Mouse (Mus musculus): ENCODE results near the gene Erc2.

Erc2 gene

GRCm38 (mm10) chr14:28439171-28439570 is 816.9 kb downstream of the Erc2 start:
- no peak for DNase-seq (ENCODE audit: low read depth, low spot score)

GRCm38 (mm10) chr14:28441240-28441967 is 819.2 kb downstream of the Erc2 start:
- DNase-seq (ENCODE audit: low read depth, low spot score), result no peak

- DNase-seq (ENCODE audit: low read depth, low spot score), result no peak
These were observed 821.2 kb downstream of the Erc2 start for GRCm38 (mm10) chr14:28443254-28443944.

GRCm38 (mm10) chr14:28445737-28446136 is 823.5 kb downstream of the Erc2 start:
- no peak for DNase-seq (ENCODE audit: low read depth, low spot score)

- DNase-seq (ENCODE audit: low read depth, low spot score), result no peak
These were observed 829.5 kb downstream of the Erc2 start for GRCm38 (mm10) chr14:28451771-28452170.

- no peak for DNase-seq (ENCODE audit: low read depth, low spot score)
These were observed 834.3 kb downstream of the Erc2 start for GRCm38 (mm10) chr14:28456372-28457076.

- DNase-seq (ENCODE audit: low read depth, low spot score), result no peak
These were observed 835.2 kb downstream of the Erc2 start for GRCm38 (mm10) chr14:28457428-28457827.

- no peak for DNase-seq (ENCODE audit: low read depth, low spot score)
These were observed 845.7 kb downstream of the Erc2 start for GRCm38 (mm10) chr14:28467956-28468355.

- no peak for DNase-seq (ENCODE audit: low read depth, low spot score)
These were observed 847.5 kb downstream of the Erc2 start for GRCm38 (mm10) chr14:28469696-28470095.

GRCm38 (mm10) chr14:28470212-28470611 is 848.0 kb downstream of the Erc2 start:
- DNase-seq (ENCODE audit: low read depth, low spot score), result no peak

- DNase-seq (ENCODE audit: low read depth, low spot score), result no peak
These were observed 852.8 kb downstream of the Erc2 start for GRCm38 (mm10) chr14:28475012-28475411.

- DNase-seq (ENCODE audit: low read depth, low spot score), result no peak
These were observed 853.2 kb downstream of the Erc2 start for GRCm38 (mm10) chr14:28475421-28475820.

GRCm38 (mm10) chr14:28476746-28477145 is 854.5 kb downstream of the Erc2 start:
- DNase-seq (ENCODE audit: low read depth, low spot score), result no peak

- no peak for DNase-seq (ENCODE audit: low read depth, low spot score)
These were observed 858.6 kb downstream of the Erc2 start for GRCm38 (mm10) chr14:28480866-28481265.

GRCm38 (mm10) chr14:28493806-28494205 is 871.6 kb downstream of the Erc2 start:
- DNase-seq (ENCODE audit: low read depth, low spot score), result no peak

- DNase-seq (ENCODE audit: low read depth, low spot score), result no peak
These were observed 872.0 kb downstream of the Erc2 start for GRCm38 (mm10) chr14:28494273-28494672.

GRCm38 (mm10) chr14:28501216-28501878 is 879.1 kb downstream of the Erc2 start:
- no peak for DNase-seq (ENCODE audit: low read depth, low spot score)

- DNase-seq (ENCODE audit: low read depth, low spot score), result no peak
These were observed 881.0 kb downstream of the Erc2 start for GRCm38 (mm10) chr14:28503276-28503675.

GRCm38 (mm10) chr14:28504101-28505050 is 882.1 kb downstream of the Erc2 start, which contains the start of gene Wnt5a:
TSS of gene Wnt5a (plus strand) at chr14:28504750.
- no peak for DNase-seq (ENCODE audit: low read depth, low spot score)

- no peak for DNase-seq (ENCODE audit: low read depth, low spot score)
These were observed 882.9 kb downstream of the Erc2 start for GRCm38 (mm10) chr14:28505051-28505585.
